In genomic region chr3:40523371-40523783, GRCm38 (mm10) we compare ENCODE assay signal across 8 mouse cellular contexts. TPM values are rescaled to one million over a fixed set of nuclear protein-coding genes. Genes with fewer than 3 reads are reported as not detected.
DNase-seq lines count a peak whose midpoint lies in the region; ATAC-seq and TF ChIP-seq lines count a peak whose summit lies in the region.
"Had no signal": no experiment of that assay in that cellular context is flagged by ENCODE, and none has a peak within 500 bp of the region (broad histone marks: within the 10 kb centered on the region; RNA-seq: fewer than 3 reads in every experiment).

No protein-coding gene starts in this region.

- no peaks in the 10 kb centered on the region for H3K4me1 ChIP-seq in liver, adult 2 months (ENCODE audit: control insufficient read depth, insufficient read depth, low read length)
- H3K4me1 ChIP-seq in hindbrain, embryonic 13.5 days (replicated peaks) = peaks cover 21% of the 10 kb centered on the region
- H3K4me1 ChIP-seq in midbrain, embryonic 13.5 days (replicated peaks) = peaks cover 9% of the 10 kb centered on the region; the same call in 1 of the 2 replicates

- no peak overlapping the region for H3K27ac ChIP-seq in liver, adult 2 months (replicated peaks; ENCODE audit: insufficient read depth, low read depth, low read length)
- no peak overlapping the region for H3K27ac ChIP-seq in hindbrain, embryonic 13.5 days
- H3K27ac ChIP-seq in midbrain, embryonic 13.5 days = no peak overlapping the region

- H3K4me2 ChIP-seq in hindbrain, embryonic 13.5 days = peak overlapping the region; percentile 35; the same call in 1 of the 2 replicates
- H3K4me2 ChIP-seq in midbrain, embryonic 13.5 days (replicated peaks) = peak overlapping the region; percentile 34

- no peak for TF ChIP-seq POLR2A in liver, adult 2 months (IDR thresholded peaks at IDR 0.05; ENCODE audit: extremely low read depth, insufficient read depth, low read length)

- peak; percentile 8; the same call in 1 of the 2 replicates for TF ChIP-seq CTCF in liver, adult 2 months (IDR thresholded peaks at IDR 0.05; ENCODE audit: low read depth, low read length)

- no peak overlapping the region for H3K4me3 ChIP-seq in liver, adult 2 months (ENCODE audit: insufficient read depth, low read depth, low read length)
- H3K4me3 ChIP-seq in hindbrain, embryonic 13.5 days = no peak overlapping the region
- no peak overlapping the region for H3K4me3 ChIP-seq in midbrain, embryonic 13.5 days (replicated peaks)
- H3K4me3 ChIP-seq: erythroblast, embryonic 14.5 days had no signal

- no peaks in the 10 kb centered on the region for H3K36me3 ChIP-seq in liver, adult 2 months (ENCODE audit: control insufficient read depth, insufficient read depth, low read length)
- no peaks in the 10 kb centered on the region for H3K36me3 ChIP-seq in hindbrain, embryonic 13.5 days
- no peaks in the 10 kb centered on the region for H3K36me3 ChIP-seq in midbrain, embryonic 13.5 days

- peak; percentile 27 for DNase-seq in liver, adult 2 months (ENCODE audit: extremely low read depth, low read depth, low spot score)
- no peak for DNase-seq in liver
- peak; percentile 15 for DNase-seq in c-Kit-negative CD71-positive TER-119-positive erythroid progenitor cells, embryonic 14.5 days (ENCODE audit: low read depth, low spot score)
- DNase-seq in gastrocnemius, adult 18-20 months (ENCODE audit: low spot score) = no peak
- no peak for DNase-seq in spleen, postnatal 4 days (ENCODE audit: low spot score in 2 of 2)

- no peak overlapping the region for H3K9ac ChIP-seq in liver, adult 2 months (ENCODE audit: low read depth, low read length)
- H3K9ac ChIP-seq in hindbrain, embryonic 13.5 days = no peak overlapping the region
- H3K9ac ChIP-seq in midbrain, embryonic 13.5 days (replicated peaks) = no peak overlapping the region

- 10% methylated on average over 7 of the region's 7 CpGs for WGBS in liver, adult 2 months
- WGBS in hindbrain, embryonic 13.5 days = 17% methylated on average over 7 of the region's 7 CpGs
- 12% methylated on average over 7 of the region's 7 CpGs for WGBS in midbrain, embryonic 13.5 days

- no peaks in the 10 kb centered on the region for H3K27me3 ChIP-seq in liver, adult 2 months (ENCODE audit: control insufficient read depth, insufficient read depth, low read length)
- peaks cover 7% of the 10 kb centered on the region for H3K27me3 ChIP-seq in hindbrain, embryonic 13.5 days
- H3K27me3 ChIP-seq in midbrain, embryonic 13.5 days = peaks cover 7% of the 10 kb centered on the region; the same call in 1 of the 2 replicates

- no peaks in the 10 kb centered on the region for H3K9me3 ChIP-seq in hindbrain, embryonic 13.5 days
- H3K9me3 ChIP-seq in midbrain, embryonic 13.5 days = no peaks in the 10 kb centered on the region

- ATAC-seq in hindbrain, embryonic 13.5 days (ENCODE audit: low FRiP score) = no peak
- ATAC-seq in midbrain, embryonic 13.5 days = peak; percentile 57; the same call in 1 of the 2 replicates

- no peaks in the 10 kb centered on the region for H3K79me2 ChIP-seq in liver, adult 2 months (ENCODE audit: control insufficient read depth, insufficient read depth, low read length)

RNA-seq across cellular contexts. Expression of gene Intu, which starts 7.7 kb away (rescaled TPM):
- total RNA-seq in liver, adult 2 months (2014; rRNA removed) = 1.7 and 2.2 TPM in 2 replicates
- polyA plus RNA-seq in liver, adult 2 months (2012; rRNA removed) = 0.82 and 1.2 TPM in 2 replicates
- 3.5 and 4.1 TPM in 2 replicates for polyA plus RNA-seq in hindbrain, embryonic 13.5 days (2015; fragmentation: Nextera tagmentation; extraction: Ambion mirVana)
- polyA plus RNA-seq in midbrain, embryonic 13.5 days (2015; fragmentation: Nextera tagmentation; extraction: Ambion mirVana) = 3.2 and 4.2 TPM in 2 replicates
- total RNA-seq in gastrocnemius, adult 18-20 months (2021) = 1 to 10 TPM; 2.1 to 2.3 TPM

Comparison
In these comparisons a context has a peak if more than half of its experiments do, and no peak if none do; other contexts are left out.
1. DNase-seq: peak in liver, adult 2 months (single experiment) and c-Kit-negative CD71-positive TER-119-positive erythroid progenitor cells, embryonic 14.5 days (single experiment); none in liver (single experiment), gastrocnemius, adult 18-20 months (single experiment) and spleen, postnatal 4 days (0 of 2).